Mouse (Mus musculus): ENCODE measurements at regions not wholly inside any gene's neighbourhood (a gene's known extent, or its start where the extent isn't known, plus 50 kb on each side); places are given as distances from the start of the nearest gene placed in this dataset.

DNA sequence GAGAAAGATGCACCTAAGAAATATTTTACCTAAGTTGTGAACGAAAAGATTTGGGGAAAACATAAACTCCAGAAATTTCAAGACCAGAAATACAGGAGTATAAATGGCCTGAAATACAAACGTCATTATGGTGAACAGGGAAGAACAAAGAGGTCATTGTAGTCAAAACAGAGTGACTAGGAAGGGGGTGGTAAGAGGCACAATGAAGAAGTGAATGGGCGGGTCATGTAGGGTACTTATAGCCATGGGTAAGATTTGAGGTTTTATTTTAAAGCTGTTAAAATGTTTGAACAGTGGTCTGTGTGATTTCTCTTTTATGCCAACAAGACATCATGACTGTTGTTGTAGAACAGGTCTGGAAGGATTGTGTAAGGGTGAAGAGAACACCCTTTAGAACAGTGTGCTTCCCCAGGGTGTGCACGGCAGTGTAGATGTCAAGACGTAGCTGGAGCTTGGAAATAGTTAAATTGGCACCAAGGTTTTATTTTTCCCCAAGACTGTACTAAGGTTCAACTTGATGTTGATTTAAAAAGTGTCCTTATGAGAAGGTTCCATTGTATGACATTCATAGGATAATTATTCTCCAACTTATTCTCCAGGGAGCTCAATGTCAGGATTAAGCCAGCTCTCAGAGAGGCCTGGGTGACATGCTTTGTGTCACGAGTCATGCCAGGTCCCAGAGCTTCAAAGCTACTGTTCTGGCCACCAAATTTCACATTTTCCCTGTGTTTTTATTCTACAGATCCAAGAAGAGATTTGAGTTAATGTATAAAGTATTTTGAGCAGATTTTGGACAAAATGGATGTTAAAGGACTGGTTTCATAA lies 255.6 kb downstream of the Ptprc start:
- no peaks in the 10 kb centered on the region for H3K36me3 ChIP-seq (ENCODE audit: control insufficient read depth, insufficient read depth, low read length, poor library complexity, severe bottlenecking)
- DNase-seq (ENCODE audit: low read depth, low spot score) = no peak
- H3K9ac ChIP-seq (ENCODE audit: insufficient read depth, low read depth, low read length, poor library complexity, severe bottlenecking) = no peak overlapping the region
- TF ChIP-seq HCFC1 (IDR thresholded peaks at IDR 0.05; ENCODE audit: borderline replicate concordance, insufficient read depth, low read length) = no peak
- no peak for TF ChIP-seq ZNF384 (IDR thresholded peaks at IDR 0.05; ENCODE audit: low read depth, low read length)
- no peak for TF ChIP-seq MAFK (IDR thresholded peaks at IDR 0.05; ENCODE audit: insufficient read depth, low read depth, low read length)
- TF ChIP-seq CHD2 (IDR thresholded peaks at IDR 0.05; ENCODE audit: low read depth, low read length) = no peak
- TF ChIP-seq ZC3H11A (IDR thresholded peaks at IDR 0.05; ENCODE audit: borderline replicate concordance, low read depth, low read length) = no peak
- no peak overlapping the region for H3K4me3 ChIP-seq (ENCODE audit: insufficient read depth in 1 of 2, low read depth in 1 of 2, low read length in 2 of 2, poor library complexity in 1 of 2, severe bottlenecking in 1 of 2)
- H3K9me3 ChIP-seq (ENCODE audit: control insufficient read depth, insufficient read depth, low read depth, low read length) = no peaks in the 10 kb centered on the region
- in situ Hi-C loops (cut with MboI; ENCODE audit: low sequenced_read_pairs in 2 of 2, unreplicated experiment in 2 of 2) = no loop called here
- no peak overlapping the region for H3K27ac ChIP-seq (ENCODE audit: insufficient read depth, low read depth, low read length, poor library complexity, severe bottlenecking)
- H3K4me1 ChIP-seq (ENCODE audit: control insufficient read depth in 2 of 2, insufficient read depth in 2 of 2, low read length in 2 of 2, poor library complexity in 1 of 2) = no peaks in the 10 kb centered on the region

DNA sequence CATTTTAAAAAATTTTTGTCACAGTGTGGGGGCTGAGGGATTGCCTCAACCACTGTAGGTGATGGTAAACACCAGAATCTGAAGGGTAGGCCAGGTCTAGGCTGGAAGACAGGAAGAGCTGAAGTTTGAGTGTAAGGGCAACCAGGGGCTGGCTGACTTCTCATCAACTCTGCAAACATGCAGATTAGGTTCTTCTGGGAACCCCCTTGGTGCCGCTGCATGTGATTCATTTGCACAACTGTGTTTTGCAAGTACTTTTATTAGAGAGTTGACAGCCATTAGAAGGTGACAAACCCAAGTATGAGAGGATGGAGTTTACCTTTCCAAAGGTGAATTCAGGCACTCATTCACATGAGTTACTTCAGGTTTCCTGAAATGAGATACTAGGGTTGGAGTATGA lies 258.1 kb downstream of the Ptprc start:
- no peaks in the 10 kb centered on the region for H3K4me1 ChIP-seq (ENCODE audit: control insufficient read depth in 2 of 2, insufficient read depth in 2 of 2, low read length in 2 of 2, poor library complexity in 1 of 2)
- H3K9me3 ChIP-seq (ENCODE audit: control insufficient read depth, insufficient read depth, low read depth, low read length) = no peaks in the 10 kb centered on the region
- H3K27ac ChIP-seq (ENCODE audit: insufficient read depth, low read depth, low read length, poor library complexity, severe bottlenecking) = no peak overlapping the region
- no peak overlapping the region for H3K9ac ChIP-seq (ENCODE audit: insufficient read depth, low read depth, low read length, poor library complexity, severe bottlenecking)
- TF ChIP-seq ZC3H11A (IDR thresholded peaks at IDR 0.05; ENCODE audit: borderline replicate concordance, low read depth, low read length) (no peak), CHD2 (IDR thresholded peaks at IDR 0.05; ENCODE audit: low read depth, low read length) (no peak), MAFK (IDR thresholded peaks at IDR 0.05; ENCODE audit: insufficient read depth, low read depth, low read length) (no peak), ZNF384 (IDR thresholded peaks at IDR 0.05; ENCODE audit: low read depth, low read length) (no peak), HCFC1 (IDR thresholded peaks at IDR 0.05; ENCODE audit: borderline replicate concordance, insufficient read depth, low read length) (no peak)
- in situ Hi-C loops (cut with MboI; ENCODE audit: low sequenced_read_pairs in 2 of 2, unreplicated experiment in 2 of 2) = no loop called here
- no peaks in the 10 kb centered on the region for H3K36me3 ChIP-seq (ENCODE audit: control insufficient read depth, insufficient read depth, low read length, poor library complexity, severe bottlenecking)
- H3K4me3 ChIP-seq (ENCODE audit: insufficient read depth in 1 of 2, low read depth in 1 of 2, low read length in 2 of 2, poor library complexity in 1 of 2, severe bottlenecking in 1 of 2) = no peak overlapping the region
- DNase-seq (ENCODE audit: low read depth, low spot score) = no peak

GRCm38 (mm10) chr1:137906883-137907282 lies 268.6 kb downstream of the Ptprc start:
- no peak for DNase-seq (ENCODE audit: low read depth, low spot score)
- TF ChIP-seq ZC3H11A (IDR thresholded peaks at IDR 0.05; ENCODE audit: borderline replicate concordance, low read depth, low read length) = no peak
- TF ChIP-seq HCFC1 (IDR thresholded peaks at IDR 0.05; ENCODE audit: borderline replicate concordance, insufficient read depth, low read length) = no peak
- no peak for TF ChIP-seq ZNF384 (IDR thresholded peaks at IDR 0.05; ENCODE audit: low read depth, low read length)
- no peak for TF ChIP-seq CHD2 (IDR thresholded peaks at IDR 0.05; ENCODE audit: low read depth, low read length)
- no peak for TF ChIP-seq MAFK (IDR thresholded peaks at IDR 0.05; ENCODE audit: insufficient read depth, low read depth, low read length)
- no peak overlapping the region for H3K27ac ChIP-seq (ENCODE audit: insufficient read depth, low read depth, low read length, poor library complexity, severe bottlenecking)

DNA sequence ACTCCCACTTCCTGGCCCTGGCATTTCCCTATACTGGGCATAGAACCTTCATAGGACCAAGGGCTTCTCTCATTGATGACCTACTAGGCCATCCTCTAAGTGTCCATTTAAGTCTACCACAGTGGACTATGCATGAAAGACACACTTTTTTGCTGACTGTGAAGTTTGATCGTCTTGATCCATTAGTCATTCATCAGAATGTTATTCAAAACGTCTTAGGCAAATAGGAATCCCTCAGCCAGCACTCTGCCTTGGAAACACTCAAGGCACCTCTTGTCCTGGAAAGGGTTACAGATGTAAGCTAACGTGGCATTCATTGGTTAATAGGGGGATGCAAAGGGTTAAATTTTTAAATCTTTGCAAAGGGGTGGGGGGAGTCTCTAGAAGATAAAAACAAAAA lies 269.0 kb downstream of the Ptprc start:
- no peak overlapping the region for H3K4me3 ChIP-seq (ENCODE audit: insufficient read depth in 1 of 2, low read depth in 1 of 2, low read length in 2 of 2, poor library complexity in 1 of 2, severe bottlenecking in 1 of 2)
- TF ChIP-seq HCFC1 (IDR thresholded peaks at IDR 0.05; ENCODE audit: borderline replicate concordance, insufficient read depth, low read length) (no peak), ZC3H11A (IDR thresholded peaks at IDR 0.05; ENCODE audit: borderline replicate concordance, low read depth, low read length) (no peak), CHD2 (IDR thresholded peaks at IDR 0.05; ENCODE audit: low read depth, low read length) (no peak), MAFK (IDR thresholded peaks at IDR 0.05; ENCODE audit: insufficient read depth, low read depth, low read length) (no peak), ZNF384 (IDR thresholded peaks at IDR 0.05; ENCODE audit: low read depth, low read length) (no peak)
- H3K4me1 ChIP-seq (ENCODE audit: control insufficient read depth in 2 of 2, insufficient read depth in 2 of 2, low read length in 2 of 2, poor library complexity in 1 of 2) = no peaks in the 10 kb centered on the region

More at GRCm38 (mm10) chr1:137906883-137907282, 268.6 kb downstream of the Ptprc start:
- H3K9ac ChIP-seq (ENCODE audit: insufficient read depth, low read depth, low read length, poor library complexity, severe bottlenecking) = no peak overlapping the region
- no peaks in the 10 kb centered on the region for H3K4me1 ChIP-seq (ENCODE audit: control insufficient read depth in 2 of 2, insufficient read depth in 2 of 2, low read length in 2 of 2, poor library complexity in 1 of 2)
- no peak overlapping the region for H3K4me3 ChIP-seq (ENCODE audit: insufficient read depth in 1 of 2, low read depth in 1 of 2, low read length in 2 of 2, poor library complexity in 1 of 2, severe bottlenecking in 1 of 2)
- no peaks in the 10 kb centered on the region for H3K36me3 ChIP-seq (ENCODE audit: control insufficient read depth, insufficient read depth, low read length, poor library complexity, severe bottlenecking)
- H3K9me3 ChIP-seq (ENCODE audit: control insufficient read depth, insufficient read depth, low read depth, low read length) = no peaks in the 10 kb centered on the region
- in situ Hi-C loops (cut with MboI; ENCODE audit: low sequenced_read_pairs in 2 of 2, unreplicated experiment in 2 of 2) = no loop called here

More for the DNA sequence above, 269.0 kb downstream of the Ptprc start:
- no peak overlapping the region for H3K9ac ChIP-seq (ENCODE audit: insufficient read depth, low read depth, low read length, poor library complexity, severe bottlenecking)
- H3K9me3 ChIP-seq (ENCODE audit: control insufficient read depth, insufficient read depth, low read depth, low read length) = no peaks in the 10 kb centered on the region
- DNase-seq (ENCODE audit: low read depth, low spot score) = no peak
- no peaks in the 10 kb centered on the region for H3K36me3 ChIP-seq (ENCODE audit: control insufficient read depth, insufficient read depth, low read length, poor library complexity, severe bottlenecking)
- H3K27ac ChIP-seq (ENCODE audit: insufficient read depth, low read depth, low read length, poor library complexity, severe bottlenecking) = no peak overlapping the region
- in situ Hi-C loops (cut with MboI; ENCODE audit: low sequenced_read_pairs in 2 of 2, unreplicated experiment in 2 of 2) = no loop called here

All from ES-E14 (cell line).